Mouse (Mus musculus) bone marrow, adult 2 months (tissue): ENCODE measurements at regions not wholly inside any gene's neighbourhood (a gene's known extent, or its start where the extent isn't known, plus 50 kb on each side); places are given as distances from the start of the nearest gene placed in this dataset.

Experiments
- H3K27ac ChIP-seq: fragments of 200-500 bp; 2 replicates; pipeline ENCODE4 v1.5.1; 2012; ENCODE audit warnings: low read depth, mild to moderate bottlenecking, control low read depth, inconsistent platforms, low read length; ENCODE audit not compliant: control insufficient read depth, poor library complexity, insufficient read depth
- H3K4me1 ChIP-seq: fragments of 200-500 bp; 2 replicates; pipeline ENCODE4 v1.6.1; 2011; ENCODE audit warnings: low read length; ENCODE audit not compliant: control insufficient read depth, insufficient read depth
- H3K4me3 ChIP-seq: fragments of 200-500 bp; replicated peaks from 2 replicates; pipeline ENCODE3; 2011; ENCODE audit warnings: mild to moderate bottlenecking, low read depth, low read length, control low read depth; ENCODE audit not compliant: control insufficient read depth
- CTCF ChIP-seq: fragments of 200-500 bp; IDR thresholded peaks from 2 replicates; pipeline ENCODE4 v1.5.1; 2011; ENCODE audit warnings: low read length, control low read depth; ENCODE audit not compliant: control insufficient read depth, insufficient read depth
- POLR2A ChIP-seq: fragments of 200-500 bp; IDR thresholded peaks from 2 replicates; pipeline ENCODE4 v1.6.1; 2011; ENCODE audit warnings: low read depth, mild to moderate bottlenecking, control low read depth, low read length, borderline replicate concordance; ENCODE audit not compliant: control insufficient read depth
- WGBS: fragments of 180-500 bp; shearing (Covaris S2); methylation state at CpG from one replicate; pipeline ENCODE4 v1.1.7; 2018; 5-methylcytosine and 5-hydroxymethylcytosine counted together

GRCm38 (mm10) chr8:26840745-26841680, 136.1 kb upstream of the Zfp703 start:
- Histone ChIP-seq H3K4me1 (peaks cover 3% of the 10 kb centered on the region; the same call in 1 of the 2 replicates), H3K27ac (no peak overlapping the region), H3K4me3 (no peak overlapping the region)
- 80% methylated on average over 12 of the region's 12 CpGs for WGBS
- TF ChIP-seq POLR2A: no peak
- TF ChIP-seq CTCF: no peak

- 24% methylated on average over 6 of the region's 6 CpGs for WGBS
Measured at GRCm38 (mm10) chr8:26843714-26844113, 133.4 kb upstream of the Zfp703 start.

GRCm38 (mm10) chr8:26844132-26844808, 132.9 kb upstream of the Zfp703 start:
- TF ChIP-seq CTCF (no peak), POLR2A (no peak)
- Histone ChIP-seq H3K4me3 (no peak overlapping the region), H3K27ac (no peak overlapping the region), H3K4me1 (peaks cover 3% of the 10 kb centered on the region; the same call in 1 of the 2 replicates)
- 71% methylated on average over 8 of the region's 8 CpGs for WGBS

More at GRCm38 (mm10) chr8:26843714-26844113, 133.4 kb upstream of the Zfp703 start:
- TF ChIP-seq CTCF (no peak), POLR2A (no peak)
- Histone ChIP-seq H3K4me3 (no peak overlapping the region), H3K4me1 (peaks cover 3% of the 10 kb centered on the region; the same call in 1 of the 2 replicates), H3K27ac (no peak overlapping the region)

GRCm38 (mm10) chr8:26844809-26845143, 132.3 kb upstream of the Zfp703 start:
- H3K4me1 ChIP-seq: peaks cover 3% of the 10 kb centered on the region; the same call in 1 of the 2 replicates
- WGBS: 46% methylated on average over 6 of the region's 6 CpGs
- H3K4me3 ChIP-seq: no peak overlapping the region
- H3K27ac ChIP-seq: no peak overlapping the region
- no peak for TF ChIP-seq POLR2A
- no peak for TF ChIP-seq CTCF

- WGBS: 63% methylated on average over 11 of the region's 11 CpGs
- Histone ChIP-seq H3K27ac (no peak overlapping the region), H3K4me3 (no peak overlapping the region), H3K4me1 (peaks cover 3% of the 10 kb centered on the region; the same call in 1 of the 2 replicates)
- TF ChIP-seq CTCF (no peak), POLR2A (no peak)
Measured at GRCm38 (mm10) chr8:26845481-26846194, 131.5 kb upstream of the Zfp703 start.

- no peak overlapping the region; the same call in 1 of the 2 replicates for H3K27ac ChIP-seq
- H3K4me3 ChIP-seq: no peak overlapping the region
- peaks cover 3% of the 10 kb centered on the region; the same call in 1 of the 2 replicates for H3K4me1 ChIP-seq
- 68% methylated on average over 9 of the region's 9 CpGs for WGBS
- TF ChIP-seq CTCF: no peak
- TF ChIP-seq POLR2A: no peak
Measured at GRCm38 (mm10) chr8:26847009-26847408, 130.1 kb upstream of the Zfp703 start.

GRCm38 (mm10) chr8:26848098-26848772, 128.9 kb upstream of the Zfp703 start:
- WGBS: 85% methylated on average over 17 of the region's 17 CpGs
- TF ChIP-seq CTCF (no peak), POLR2A (no peak)
- no peak overlapping the region; the same call in 1 of the 2 replicates for H3K27ac ChIP-seq

More at GRCm38 (mm10) chr8:26848098-26848772, 128.9 kb upstream of the Zfp703 start:
- H3K4me3 ChIP-seq: no peak overlapping the region
- peaks cover 3% of the 10 kb centered on the region; the same call in 1 of the 2 replicates for H3K4me1 ChIP-seq
